Mouse (Mus musculus) liver, adult 2 months (tissue): ENCODE measurements around the gene Cab39l.

Experiments used
- CTCF ChIP-seq: fragments of 200-500 bp; IDR thresholded peaks from 2 replicates; pipeline ENCODE4 v1.5.1; 2011; ENCODE audit warnings: low read depth, low read length, control low read depth
- POLR2A ChIP-seq: fragments of 200-500 bp; IDR thresholded peaks from 2 replicates; pipeline ENCODE4 v1.6.1; 2011; ENCODE audit warnings: low read length, control low read depth; ENCODE audit not compliant: insufficient read depth; ENCODE audit errors: extremely low read depth

GRCm38 (mm10) chr14:59540230-59540629 lies 99.5 kb downstream of the Cab39l start:
- TF ChIP-seq CTCF (no peak), POLR2A (no peak)
